Mouse (Mus musculus): ENCODE data around the gene Acot3.
"Not testable (repeated sequence)": the region's sequence is repeated elsewhere in the genome, so short reads cannot be mapped to it uniquely, and the experiment has no call there.

Gene Acot3

DNA sequence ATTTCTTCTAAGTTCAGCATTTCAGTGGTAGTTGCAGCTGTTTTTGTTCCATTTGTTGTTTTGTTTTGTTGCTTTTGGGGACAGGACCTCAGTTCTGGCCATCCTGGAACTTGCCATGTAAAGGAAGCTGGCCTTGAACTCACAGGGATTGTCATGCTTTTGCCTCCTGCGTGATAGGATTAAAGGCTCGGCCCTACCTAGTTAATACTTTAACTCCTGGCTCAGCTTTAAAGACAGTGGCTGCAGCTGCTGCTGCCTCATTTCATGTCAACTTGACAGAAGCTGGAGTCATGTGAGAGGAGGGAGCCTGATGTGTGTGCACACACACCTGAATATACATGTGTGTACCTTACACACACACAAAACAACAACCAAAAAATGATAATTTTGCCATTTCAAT, 7.9 kb upstream of the Acot3 start:
- no peak for DNase-seq

DNA sequence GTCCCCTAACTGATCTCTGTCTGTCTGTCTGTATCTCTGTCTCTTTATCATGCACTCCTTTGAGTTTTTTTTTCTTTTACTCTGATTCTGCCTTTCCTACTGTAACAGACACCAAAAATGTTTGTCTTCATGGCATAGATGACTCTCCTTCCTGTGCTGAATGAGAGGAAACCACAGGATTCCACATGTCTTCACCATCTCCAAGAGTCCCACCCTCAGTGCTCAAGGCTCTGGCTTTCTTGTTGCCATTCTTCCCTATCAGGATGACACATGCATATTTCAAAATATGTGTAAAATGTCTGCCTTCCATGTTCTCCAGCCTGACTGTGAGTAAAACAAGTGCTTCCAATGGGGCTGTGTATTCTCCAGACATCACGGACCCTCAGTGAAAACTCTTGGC, 5.0 kb upstream of the Acot3 start:
- DNase-seq = no peak

DNA sequence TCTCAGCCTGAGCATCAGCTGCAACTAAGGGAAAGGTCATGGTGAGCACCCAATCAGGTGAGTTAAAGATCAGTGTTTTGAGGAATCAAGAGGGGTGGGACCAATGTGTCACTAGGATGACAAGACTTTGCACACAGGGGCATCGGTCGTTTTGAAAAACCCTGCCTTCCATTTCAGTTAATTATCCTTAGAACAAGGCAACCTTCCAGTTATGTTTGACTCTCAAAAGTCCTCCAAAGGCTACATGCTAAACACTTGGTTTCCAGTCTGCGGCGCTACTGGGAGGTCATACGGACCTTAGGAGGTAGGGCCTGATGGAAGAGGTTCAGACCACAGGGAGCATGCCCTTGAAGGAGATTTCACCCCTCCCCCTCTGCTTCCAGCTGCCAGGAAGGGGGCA, 1.2 kb upstream of the Acot3 start:
- DNase-seq = not testable (repeated sequence)

DNA sequence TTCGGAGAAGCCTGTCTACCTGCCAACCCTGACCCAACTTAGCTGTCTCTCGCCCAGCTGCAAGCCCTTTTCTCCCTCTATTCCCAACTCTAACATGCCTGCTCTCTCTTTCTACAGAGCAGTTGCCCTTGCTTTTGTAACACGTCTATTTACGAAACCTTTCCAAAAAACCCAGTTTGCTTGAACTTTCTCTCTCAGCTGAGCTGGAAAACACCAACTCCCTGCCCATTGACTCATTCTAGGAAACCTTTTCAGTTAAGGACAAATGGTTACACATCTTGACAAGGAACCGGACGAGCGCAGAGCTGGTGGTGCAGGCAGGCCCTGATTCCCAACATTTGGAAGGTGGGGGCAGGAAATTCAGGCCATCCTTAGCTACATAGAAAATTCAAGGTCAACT, 665 bp downstream of the Acot3 start:
- DNase-seq = no peak

DNA sequence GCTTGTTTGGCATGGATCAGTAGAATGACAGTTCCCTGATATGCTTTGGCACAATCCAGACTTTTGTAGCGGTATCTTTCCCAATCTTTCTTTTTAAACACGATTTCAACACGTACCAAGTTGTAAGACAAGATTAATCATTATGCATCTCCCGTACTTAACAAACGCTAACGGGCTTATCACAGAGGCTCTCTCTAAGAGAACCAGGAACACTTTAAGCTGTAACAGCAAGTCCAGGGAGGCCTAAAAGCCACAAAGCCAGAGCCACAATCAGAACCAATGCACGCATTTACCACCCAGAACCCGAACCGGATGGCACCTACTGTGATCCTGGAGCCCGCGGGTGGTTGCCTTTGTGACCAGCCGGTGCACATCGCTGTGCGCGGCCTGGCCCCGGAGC, 1.2 kb downstream of the Acot3 start:
- peak; percentile 23 for DNase-seq

DNA sequence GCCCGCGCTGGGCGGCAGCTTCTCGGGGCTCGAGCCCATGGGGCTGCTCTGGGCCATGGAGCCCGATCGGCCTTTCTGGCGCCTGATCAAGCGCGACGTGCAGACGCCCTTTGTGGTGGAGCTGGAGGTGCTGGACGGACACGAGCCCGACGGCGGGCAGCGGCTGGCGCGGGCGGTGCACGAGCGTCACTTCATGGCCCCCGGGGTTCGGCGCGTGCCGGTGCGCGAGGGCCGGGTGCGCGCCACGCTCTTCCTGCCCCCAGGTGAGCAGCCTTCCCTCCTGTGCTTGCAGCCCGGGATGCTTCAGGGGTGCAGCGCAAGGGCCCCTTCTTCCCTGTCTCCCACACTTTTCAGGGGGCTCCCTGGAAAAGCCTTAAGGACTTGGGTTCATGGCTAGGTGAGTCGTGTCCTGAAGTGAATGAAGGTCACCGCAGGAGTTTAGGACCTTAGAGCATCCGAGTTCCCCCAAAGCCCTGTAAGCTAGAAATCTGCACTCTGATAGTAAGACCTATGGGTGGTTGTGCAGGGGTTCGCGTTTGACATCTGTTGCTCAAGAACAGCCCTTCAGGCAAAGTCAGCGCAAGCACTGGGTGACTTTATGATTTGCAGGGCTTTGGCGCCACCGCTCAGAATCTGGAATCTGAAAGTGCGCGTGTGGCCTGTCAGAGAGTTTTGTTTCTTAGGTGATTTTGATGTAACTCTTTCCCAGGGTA, 1.9 kb downstream of the Acot3 start:
- DNase-seq = peak; percentile 52

DNA sequence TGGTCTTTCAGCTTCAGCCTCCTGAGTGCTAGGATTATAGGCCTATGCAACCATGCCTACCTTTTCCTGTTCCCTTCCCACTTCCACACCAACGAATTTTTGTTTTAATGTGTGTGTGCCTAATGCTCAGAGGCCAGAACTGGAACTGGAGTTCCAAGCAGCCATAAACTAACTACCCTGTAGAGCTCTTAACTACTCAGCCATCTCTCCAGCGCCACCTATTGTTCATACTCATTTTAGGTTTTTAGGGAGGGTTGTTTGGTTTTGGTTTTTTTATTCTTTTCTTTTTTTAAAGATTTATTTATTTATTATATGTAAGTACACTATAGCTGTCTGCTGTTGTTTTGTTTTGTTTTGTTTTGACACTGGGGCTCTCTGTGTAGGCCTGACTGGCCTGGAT, 9.0 kb downstream of the Acot3 start:
- DNase-seq = peak; percentile 40

DNA sequence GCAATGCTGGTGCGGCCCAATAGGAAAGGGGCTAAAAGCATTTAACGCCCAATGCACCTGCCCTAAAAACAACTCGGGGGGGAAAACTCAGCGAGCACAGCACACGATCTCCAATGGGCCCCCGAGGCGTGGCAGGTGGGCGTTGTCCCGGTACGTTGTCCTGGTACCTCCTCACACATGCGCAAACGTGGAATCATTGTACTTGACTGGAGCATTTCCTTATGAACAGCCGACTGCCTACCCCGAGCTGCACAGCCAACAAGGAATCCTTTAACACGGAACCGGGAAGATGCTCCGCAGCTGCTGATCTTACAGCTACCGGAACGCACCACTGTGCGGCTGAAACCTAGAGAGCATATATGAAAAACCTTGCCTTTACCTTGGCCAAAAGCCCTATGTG, 10.4 kb downstream of the Acot3 start:
- DNase-seq = no peak

DNA sequence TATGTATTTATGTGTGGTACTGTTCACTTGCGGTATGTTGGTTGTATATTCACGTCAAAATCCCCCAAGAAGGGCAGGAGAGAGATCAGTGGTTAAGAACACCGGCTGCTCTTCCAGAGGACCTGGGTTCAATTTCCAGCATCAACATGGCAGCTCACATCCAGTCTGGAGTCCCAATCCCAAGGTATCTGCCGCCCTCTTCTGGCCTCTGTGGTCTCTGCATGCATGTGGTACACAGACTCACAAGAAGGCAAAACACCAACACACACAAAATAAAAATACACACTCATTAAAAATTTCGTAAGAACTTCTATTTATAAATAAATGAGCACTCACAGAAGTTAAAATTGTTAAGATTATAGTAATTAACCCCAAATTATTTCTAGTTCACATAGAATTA, 11.3 kb downstream of the Acot3 start:
- peak; percentile 20 for DNase-seq

DNA sequence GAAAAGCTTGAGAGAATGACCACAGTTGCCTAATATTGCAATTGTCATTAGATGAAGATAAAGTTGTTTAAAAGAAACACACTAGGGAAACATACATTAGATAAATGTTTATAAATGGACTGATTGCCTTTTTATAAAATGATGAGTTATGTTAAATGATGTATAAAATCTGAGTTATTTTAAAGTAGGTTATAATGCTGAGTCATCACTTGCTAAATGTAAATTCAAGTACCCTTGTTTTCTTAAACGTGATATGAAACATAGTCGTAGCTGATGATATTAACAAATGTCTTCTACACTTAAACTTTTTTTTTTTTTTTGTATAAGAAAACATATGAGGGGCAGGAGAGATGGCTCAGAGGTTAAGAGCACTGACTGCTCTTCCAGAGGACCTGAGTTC, 11.9 kb downstream of the Acot3 start:
- DNase-seq = no peak

DNA sequence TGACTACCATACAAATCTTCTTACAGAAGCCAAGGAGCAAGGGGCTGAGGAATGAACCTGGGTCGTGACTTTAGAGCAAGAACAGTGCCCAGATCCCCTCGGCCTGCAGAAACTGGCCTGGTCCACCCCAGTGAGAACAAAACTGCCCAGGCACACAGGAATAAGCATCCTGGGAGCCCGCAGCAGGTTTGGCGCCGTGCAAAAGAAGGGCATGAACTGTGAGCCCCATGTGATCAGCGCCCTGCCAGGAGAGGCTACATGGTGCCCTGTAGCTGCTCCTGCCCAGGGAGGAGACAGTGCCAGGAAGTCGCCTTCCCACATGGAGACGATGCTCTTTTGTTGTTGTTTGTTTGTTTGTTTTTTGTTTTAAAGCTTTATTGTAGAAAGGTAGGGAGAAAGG, 12.7 kb downstream of the Acot3 start:
- DNase-seq = no peak

DNA sequence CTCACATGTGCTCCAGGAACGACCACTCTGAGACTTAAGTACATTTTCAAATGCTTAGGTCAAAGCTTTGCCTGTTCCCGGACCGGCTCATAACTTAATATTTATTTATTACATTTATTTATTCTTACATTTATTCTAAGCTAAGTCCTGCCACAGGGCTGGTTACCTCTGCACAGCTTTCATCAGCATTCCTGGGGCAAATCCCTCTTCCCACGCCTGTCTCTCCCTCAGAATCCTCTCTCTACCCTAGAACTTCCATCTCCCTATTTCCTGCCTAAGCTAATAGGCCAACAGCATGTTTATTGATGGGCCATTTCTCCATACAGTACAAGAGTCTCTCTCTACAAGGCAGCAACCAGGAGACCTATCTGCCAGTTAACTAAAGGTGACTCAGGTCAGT, 15.8 kb downstream of the Acot3 start:
- DNase-seq = no peak

DNA sequence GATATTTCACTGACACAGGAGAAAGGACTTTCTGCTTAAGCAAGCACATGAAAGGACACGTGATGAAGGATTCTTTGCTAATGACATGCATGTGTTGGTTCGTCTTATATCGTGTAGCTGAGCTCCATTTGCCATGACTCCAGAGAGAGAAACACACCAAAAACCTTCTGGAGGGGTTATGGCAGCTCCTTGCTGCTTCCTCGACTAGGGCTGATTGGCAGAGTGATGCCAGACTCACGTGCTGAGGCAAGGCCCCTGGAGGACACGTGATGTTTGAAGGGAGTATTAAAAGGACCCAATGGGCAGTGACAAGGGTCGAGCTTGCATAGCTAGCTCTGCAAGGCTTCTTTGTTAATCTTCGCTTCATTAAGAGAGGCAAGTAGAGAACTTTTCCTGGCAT, 16.4 kb downstream of the Acot3 start:
- DNase-seq = no peak

DNA sequence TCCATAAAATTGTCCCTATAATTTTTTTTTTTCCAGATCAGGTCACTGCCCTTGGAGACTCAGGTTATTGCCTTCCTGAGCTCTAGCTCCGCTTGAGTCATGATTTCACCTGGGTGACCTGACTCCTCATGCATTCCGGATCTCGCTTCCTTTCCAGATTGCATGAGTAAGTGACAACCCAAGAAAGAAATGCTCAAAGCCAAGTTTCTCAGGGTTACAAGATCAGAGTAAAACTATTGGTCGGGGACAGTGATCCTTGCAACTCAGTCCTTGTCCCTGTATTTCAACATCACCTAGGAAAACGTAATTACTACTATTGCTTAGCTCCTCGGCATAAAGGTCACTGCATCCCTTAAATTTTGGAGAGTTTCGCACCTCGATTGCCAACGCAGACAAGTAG, 17.0 kb downstream of the Acot3 start, which contains the start of gene Acot5:
TSS of gene Acot5 (plus strand) at position 340 of the 400 bp plus-strand sequence.
- no peak for DNase-seq

DNA sequence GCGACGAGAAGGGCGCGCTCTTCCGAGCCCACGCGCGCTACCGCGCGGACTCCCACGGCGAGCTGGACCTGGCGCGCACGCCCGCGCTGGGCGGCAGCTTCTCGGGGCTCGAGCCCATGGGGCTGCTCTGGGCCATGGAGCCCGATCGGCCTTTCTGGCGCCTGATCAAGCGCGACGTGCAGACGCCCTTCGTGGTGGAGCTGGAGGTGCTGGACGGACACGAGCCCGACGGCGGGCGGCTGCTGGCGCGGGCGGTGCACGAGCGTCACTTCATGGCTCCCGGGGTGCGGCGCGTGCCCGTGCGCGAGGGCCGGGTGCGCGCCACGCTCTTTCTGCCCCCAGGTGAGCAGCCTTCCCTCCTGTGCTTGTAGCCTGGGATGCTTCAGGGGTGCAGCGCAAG, 17.6 kb downstream of the Acot3 start:
- peak; percentile 40 for DNase-seq

DNA sequence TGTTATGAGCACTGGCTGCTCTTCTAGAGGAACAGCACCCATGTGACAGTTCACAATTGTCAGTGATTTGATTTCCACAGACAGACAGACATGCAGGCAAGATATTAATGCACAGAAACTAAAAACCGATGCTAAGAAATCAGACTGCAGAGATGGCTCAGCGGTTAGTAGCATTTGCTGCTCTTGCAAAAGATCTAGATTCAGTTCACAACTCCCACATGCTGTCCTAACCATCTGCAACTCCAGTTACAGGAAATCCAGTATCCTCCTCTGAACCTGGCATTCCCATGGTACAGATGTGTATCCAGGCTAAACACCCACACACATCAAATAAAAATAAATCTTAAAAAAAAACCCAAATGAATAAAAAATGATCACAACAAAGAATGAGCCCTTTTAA, 19.8 kb downstream of the Acot3 start:
- no peak for DNase-seq

DNA sequence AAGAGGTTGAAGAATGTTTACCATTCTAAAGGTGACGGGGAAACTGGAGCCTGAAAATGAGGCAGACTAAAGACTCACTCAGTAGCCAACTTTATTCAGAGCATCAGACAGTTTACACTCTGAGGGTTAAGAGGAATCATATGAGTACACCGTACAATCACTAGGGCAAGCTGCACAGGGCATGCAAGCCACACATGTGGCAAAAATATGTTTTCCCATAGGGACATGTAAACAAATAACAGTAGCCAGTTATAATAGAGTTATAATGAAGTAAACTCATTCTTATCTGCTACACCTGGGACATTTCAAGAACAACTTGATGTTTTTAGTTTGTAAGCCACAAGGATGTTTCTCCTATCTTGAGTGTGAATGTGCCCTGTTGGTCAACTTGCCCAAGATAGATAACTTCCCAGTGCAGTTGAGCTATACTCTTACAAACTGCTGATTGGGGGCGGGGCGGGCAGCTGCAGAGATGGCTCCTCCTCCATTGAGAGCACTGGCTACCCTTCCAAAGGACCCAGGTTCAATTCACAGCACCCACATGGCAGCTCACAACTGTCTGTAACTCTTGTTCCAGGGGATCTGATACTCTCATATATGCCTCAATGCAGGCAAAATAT, 25.5 kb downstream of the Acot3 start:
- no peak for DNase-seq

DNA sequence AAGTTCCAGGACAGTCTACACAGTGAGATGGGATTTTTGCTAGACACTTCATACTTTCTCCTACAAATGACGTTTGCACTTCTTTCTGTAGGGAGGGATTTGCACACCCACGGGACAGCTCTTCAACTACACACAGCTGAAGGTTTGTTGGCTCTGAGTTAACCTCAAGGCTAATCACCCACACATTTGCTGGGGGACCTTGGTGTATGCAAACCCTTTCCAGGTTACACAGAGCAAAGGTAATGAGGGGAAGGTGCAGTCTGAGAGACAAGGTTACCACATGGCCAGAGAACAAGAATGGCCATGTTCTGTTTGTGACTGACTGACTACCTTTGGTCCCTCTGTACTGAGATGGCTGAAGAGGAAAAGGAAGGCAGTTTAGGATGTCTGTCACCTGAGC, 31.9 kb downstream of the Acot3 start:
- DNase-seq = no peak

DNA sequence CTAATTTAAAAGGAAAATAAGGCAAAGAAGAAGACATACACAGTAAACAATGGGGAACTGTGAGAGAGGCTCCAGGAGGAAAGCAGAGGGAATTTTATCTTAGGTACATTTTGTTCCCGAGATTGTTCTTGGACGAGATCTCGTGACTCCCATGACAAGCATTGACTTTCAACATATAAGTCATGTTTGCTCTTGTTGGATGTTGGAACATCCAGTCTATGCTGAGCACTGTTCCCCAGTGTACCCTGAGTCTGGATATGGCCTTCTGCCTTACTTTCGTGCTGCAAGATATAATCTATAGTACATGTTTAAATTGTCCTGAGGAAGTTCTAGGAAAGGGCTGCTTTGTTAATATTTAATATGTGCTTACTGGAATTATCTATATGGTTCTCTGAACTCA, 32.6 kb downstream of the Acot3 start:
- DNase-seq = no peak

DNA sequence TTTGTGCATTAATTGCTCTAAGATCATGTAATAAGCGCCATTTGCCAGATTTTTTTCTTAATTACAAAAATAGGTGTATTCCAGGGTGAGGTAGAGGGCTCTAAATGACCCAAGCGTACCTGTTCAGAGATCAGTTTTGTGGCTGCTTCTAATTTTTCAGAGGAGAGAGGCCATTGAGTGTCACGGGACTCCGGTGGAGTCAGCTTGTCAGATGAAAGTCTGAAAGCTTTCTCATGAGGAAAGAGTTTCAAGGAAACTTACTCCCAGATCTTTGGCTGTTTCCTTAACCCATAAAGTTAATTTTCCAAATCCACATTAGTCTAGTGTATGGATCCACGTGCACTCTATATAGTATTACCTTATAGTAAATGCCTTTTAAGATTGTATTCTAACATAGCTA, 42.7 kb downstream of the Acot3 start:
- not testable (repeated sequence) for DNase-seq

DNA sequence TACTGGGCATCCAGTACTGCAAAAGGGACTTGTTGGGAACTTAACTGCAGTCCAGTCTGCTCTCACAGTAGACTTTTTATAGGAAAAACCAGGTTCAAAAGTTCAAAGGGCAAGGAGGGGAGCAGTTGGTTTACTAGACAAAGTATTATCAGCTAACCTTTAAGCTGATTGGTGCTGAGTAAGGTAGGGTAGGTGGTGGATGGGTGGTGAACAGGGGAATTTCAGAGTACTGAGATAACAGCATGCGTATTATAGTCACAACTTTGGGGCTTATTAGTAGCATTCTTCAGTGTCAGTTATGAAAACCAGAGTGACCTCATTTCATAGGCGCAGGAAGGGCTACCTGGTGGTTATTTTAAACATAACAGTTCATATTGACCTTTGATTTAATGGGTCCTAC, 47.7 kb downstream of the Acot3 start:
- no peak for DNase-seq

DNA sequence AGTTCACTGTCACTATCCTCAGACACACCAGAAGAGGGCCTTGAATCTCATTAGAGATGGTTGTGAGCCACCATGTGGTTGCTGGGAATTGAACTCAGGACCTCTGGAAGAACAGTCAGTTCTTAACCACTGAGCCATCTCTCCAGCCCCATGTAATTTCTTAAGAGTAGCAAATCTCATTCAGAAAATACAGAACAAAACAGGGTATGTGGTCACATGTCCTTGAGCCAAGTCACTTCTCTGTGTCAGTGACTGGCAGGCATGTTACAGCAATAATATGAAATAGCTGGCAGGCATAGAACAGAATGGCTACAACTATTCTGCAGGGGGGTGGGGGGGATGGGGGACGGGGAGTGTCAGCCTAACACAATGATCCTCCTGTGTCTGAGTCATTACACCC, 48.1 kb downstream of the Acot3 start:
- DNase-seq = peak; percentile 2

DNA sequence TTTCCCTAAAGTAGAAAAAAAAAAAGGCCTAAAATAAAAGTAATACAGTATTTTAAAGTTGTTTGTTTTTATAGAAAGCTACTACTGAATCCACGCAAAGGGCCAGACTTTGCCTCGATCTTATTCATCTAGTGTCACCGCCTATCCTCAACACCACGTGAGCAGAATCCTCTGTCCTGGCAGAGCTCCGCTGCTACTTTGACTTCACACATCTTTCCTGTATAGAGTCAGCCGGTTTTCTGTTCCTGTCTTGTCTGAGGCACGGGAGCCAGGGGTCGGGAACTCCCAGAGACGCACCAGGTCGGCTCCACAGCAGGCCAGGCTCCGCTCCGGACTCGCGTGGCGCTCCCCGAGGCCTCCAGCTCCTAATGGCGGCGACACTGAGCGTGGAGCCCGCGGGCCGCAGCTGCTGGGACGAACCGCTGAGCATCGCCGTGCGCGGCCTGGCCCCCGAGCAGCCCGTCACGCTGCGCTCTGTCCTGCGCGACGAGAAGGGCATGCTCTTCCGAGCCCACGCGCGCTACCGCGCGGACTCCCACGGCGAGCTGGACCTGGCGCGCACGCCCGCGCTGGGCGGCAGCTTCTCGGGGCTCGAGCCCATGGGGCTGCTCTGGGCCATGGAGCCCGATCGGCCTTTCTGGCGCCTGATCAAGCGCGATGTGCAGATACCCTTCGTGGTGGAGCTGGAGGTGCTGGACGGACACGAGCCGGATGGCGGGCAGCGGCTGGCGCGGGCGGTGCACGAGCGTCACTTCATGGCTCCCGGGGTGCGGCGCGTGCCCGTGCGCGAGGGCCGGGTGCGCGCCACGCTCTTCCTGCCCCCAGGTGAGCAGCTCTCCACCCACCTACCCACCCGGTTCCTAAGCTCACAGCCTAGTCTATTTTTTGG, 48.9 kb downstream of the Acot3 start, which contains the start of gene Acot6:
TSS of gene Acot6 (plus strand) at position 51 of the 889 bp plus-strand sequence.
- peak; percentile 71 for DNase-seq

DNA sequence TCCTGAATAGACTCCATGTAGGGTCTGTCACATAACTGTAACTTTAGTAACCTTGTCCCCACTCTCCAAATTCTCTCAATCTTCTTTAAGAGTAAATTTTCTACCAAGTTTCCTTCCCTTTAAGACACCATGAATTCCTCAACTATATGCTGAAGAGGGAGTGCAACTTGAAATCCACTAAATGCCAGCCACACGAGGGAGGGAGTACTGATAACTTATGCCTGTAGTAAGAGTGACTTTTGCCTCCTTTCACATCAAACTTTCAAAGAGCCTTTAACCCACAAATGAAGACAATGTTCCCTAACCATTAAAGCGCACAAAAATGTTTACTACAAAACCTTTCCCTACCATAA, 49.5 kb downstream of the Acot3 start:
- no peak for DNase-seq

Measured in retina, postnatal 1 day (tissue).